Mouse (Mus musculus): Measurements from ENCODE around the gene Nrn1l. TPM values are rescaled to one million over a fixed set of nuclear protein-coding genes. Genes with fewer than 3 reads are reported as not detected.

Nrn1l gene
- polyA plus RNA-seq, 1 experiment, result 0.90 TPM

GRCm38 (mm10) chr8:105892432-105892831 is 935 bp upstream of the Nrn1l start:
- TF ChIP-seq CTCF (IDR thresholded peaks at IDR 0.05; ENCODE audit: borderline replicate concordance, extremely low read depth, insufficient read depth, insufficient read length) (peak; percentile 47; the same call in 1 of the 2 replicates), POLR2A (IDR thresholded peaks at IDR 0.05; ENCODE audit: borderline replicate concordance, extremely low read depth, insufficient read depth, insufficient read length, poor library complexity, severe bottlenecking) (no peak)
- peak; percentile 50 for DNase-seq (ENCODE audit: low read depth)

GRCm38 (mm10) chr8:105897801-105898480 is 4.6 kb downstream of the Nrn1l start:
- no peak for DNase-seq (ENCODE audit: low read depth)
- TF ChIP-seq POLR2A (IDR thresholded peaks at IDR 0.05; ENCODE audit: borderline replicate concordance, extremely low read depth, insufficient read depth, insufficient read length, poor library complexity, severe bottlenecking), result no peak

- peak; percentile 98 for DNase-seq (ENCODE audit: low read depth)
- TF ChIP-seq CTCF (IDR thresholded peaks at IDR 0.05; ENCODE audit: borderline replicate concordance, extremely low read depth, insufficient read depth, insufficient read length), result no peak
- TF ChIP-seq POLR2A (IDR thresholded peaks at IDR 0.05; ENCODE audit: borderline replicate concordance, extremely low read depth, insufficient read depth, insufficient read length, poor library complexity, severe bottlenecking), result peak; percentile 96
Measured at GRCm38 (mm10) chr8:105900180-105900940, 7.0 kb downstream of the Nrn1l start, which contains the start of gene Pskh1. Gene Pskh1, plus strand, starts transcription at chr8:105900441.

GRCm38 (mm10) chr8:105900941-105901616 is 7.7 kb downstream of the Nrn1l start:
- no peak for DNase-seq (ENCODE audit: low read depth)
- TF ChIP-seq CTCF (IDR thresholded peaks at IDR 0.05; ENCODE audit: borderline replicate concordance, extremely low read depth, insufficient read depth, insufficient read length), result no peak
- no peak for TF ChIP-seq POLR2A (IDR thresholded peaks at IDR 0.05; ENCODE audit: borderline replicate concordance, extremely low read depth, insufficient read depth, insufficient read length, poor library complexity, severe bottlenecking)

GRCm38 (mm10) chr8:105919390-105919789 is 26.0 kb downstream of the Nrn1l start:
- TF ChIP-seq CTCF (IDR thresholded peaks at IDR 0.05; ENCODE audit: borderline replicate concordance, extremely low read depth, insufficient read depth, insufficient read length) (no peak), POLR2A (IDR thresholded peaks at IDR 0.05; ENCODE audit: borderline replicate concordance, extremely low read depth, insufficient read depth, insufficient read length, poor library complexity, severe bottlenecking) (no peak)
- DNase-seq (ENCODE audit: low read depth), result no peak

- no peak for TF ChIP-seq CTCF (IDR thresholded peaks at IDR 0.05; ENCODE audit: borderline replicate concordance, extremely low read depth, insufficient read depth, insufficient read length)
- no peak for DNase-seq (ENCODE audit: low read depth)
Measured at GRCm38 (mm10) chr8:105925123-105925522, 31.8 kb downstream of the Nrn1l start.

GRCm38 (mm10) chr8:105930602-105931001 is 37.2 kb downstream of the Nrn1l start:
- TF ChIP-seq POLR2A (IDR thresholded peaks at IDR 0.05; ENCODE audit: borderline replicate concordance, extremely low read depth, insufficient read depth, insufficient read length, poor library complexity, severe bottlenecking) (no peak), CTCF (IDR thresholded peaks at IDR 0.05; ENCODE audit: borderline replicate concordance, extremely low read depth, insufficient read depth, insufficient read length) (peak; percentile 95)
- peak; percentile 81 for DNase-seq (ENCODE audit: low read depth)

- TF ChIP-seq CTCF (IDR thresholded peaks at IDR 0.05; ENCODE audit: borderline replicate concordance, extremely low read depth, insufficient read depth, insufficient read length) (no peak), POLR2A (IDR thresholded peaks at IDR 0.05; ENCODE audit: borderline replicate concordance, extremely low read depth, insufficient read depth, insufficient read length, poor library complexity, severe bottlenecking) (no peak)
Measured at GRCm38 (mm10) chr8:105931271-105931670, 37.9 kb downstream of the Nrn1l start.

GRCm38 (mm10) chr8:105932525-105932924 is 39.2 kb downstream of the Nrn1l start:
- TF ChIP-seq POLR2A (IDR thresholded peaks at IDR 0.05; ENCODE audit: borderline replicate concordance, extremely low read depth, insufficient read depth, insufficient read length, poor library complexity, severe bottlenecking), result no peak
- TF ChIP-seq CTCF (IDR thresholded peaks at IDR 0.05; ENCODE audit: borderline replicate concordance, extremely low read depth, insufficient read depth, insufficient read length), result no peak
- no peak for DNase-seq (ENCODE audit: low read depth)

More at GRCm38 (mm10) chr8:105931271-105931670, 37.9 kb downstream of the Nrn1l start:
- DNase-seq (ENCODE audit: low read depth), result no peak

GRCm38 (mm10) chr8:105933762-105934161 is 40.4 kb downstream of the Nrn1l start, which contains the start of gene Ctrl:
Gene Ctrl, minus strand, starts transcription at chr8:105933862.
- DNase-seq (ENCODE audit: low read depth), result no peak
- no peak for TF ChIP-seq CTCF (IDR thresholded peaks at IDR 0.05; ENCODE audit: borderline replicate concordance, extremely low read depth, insufficient read depth, insufficient read length)
- no peak for TF ChIP-seq POLR2A (IDR thresholded peaks at IDR 0.05; ENCODE audit: borderline replicate concordance, extremely low read depth, insufficient read depth, insufficient read length, poor library complexity, severe bottlenecking)

GRCm38 (mm10) chr8:105935105-105935504 is 41.7 kb downstream of the Nrn1l start:
- DNase-seq (ENCODE audit: low read depth), result no peak

More at GRCm38 (mm10) chr8:105935105-105935504, 41.7 kb downstream of the Nrn1l start:
- TF ChIP-seq POLR2A (IDR thresholded peaks at IDR 0.05; ENCODE audit: borderline replicate concordance, extremely low read depth, insufficient read depth, insufficient read length, poor library complexity, severe bottlenecking) (no peak), CTCF (IDR thresholded peaks at IDR 0.05; ENCODE audit: borderline replicate concordance, extremely low read depth, insufficient read depth, insufficient read length) (no peak)

All from brain, embryonic 14.5 days (tissue).